8 mouse cellular contexts compared by ENCODE assay signal in genomic region chr14:73237848-73238321, GRCm38 (mm10). TPM values are rescaled to one million over a fixed set of nuclear protein-coding genes. Genes with fewer than 3 reads are reported as not detected.
DNase-seq lines count a peak whose midpoint lies in the region; ATAC-seq lines count a peak whose summit lies in the region.

Lpar6 (plus strand) TSS chr14:73237895.

- intact Hi-C loops in heart, postnatal 14 days (cut with DNase I): loop anchor here (2.0 to 5.0 kb wide), 3 partner anchors 36 to 95 kb away; no protein-coding TSS in a partner anchor

- peak; percentile 73 for ATAC-seq in CD4-positive, CD25-positive, alpha-beta regulatory T cell, adult 4 months
- ATAC-seq in activated CD4-positive, CD25-positive, alpha-beta regulatory T cell, adult 4 months: peak; percentile 59
- peak; percentile 71 for ATAC-seq in megakaryocyte, adult 5-6 weeks (ENCODE audit: poor library complexity, severe bottlenecking)

- peak; percentile 83 for DNase-seq in fat pad, adult 2 months (ENCODE audit: extremely low read depth, low read depth, low spot score)
- DNase-seq in heart, postnatal 14 days: peak; percentile 56 to 68
- peak; percentile 79 for DNase-seq in kidney, postnatal 36 days
- DNase-seq in retina, postnatal 7 days (ENCODE audit: low read depth, low spot score): peak; percentile 27
- no peak for DNase-seq in cerebellum, adult 18-20 months

RNA-seq across cellular contexts. Expression of gene Lpar6, which starts in this region (rescaled TPM):
- polyA plus RNA-seq in CD4-positive, CD25-positive, alpha-beta regulatory T cell, adult 4 months (2017; shearing (Covaris generic)): 10 to 100 TPM; 40.4 to 41.5 TPM
- 10 to 100 TPM; 41.7 to 50.0 TPM for polyA plus RNA-seq in activated CD4-positive, CD25-positive, alpha-beta regulatory T cell, adult 4 months (2017; shearing (Covaris generic))
- total RNA-seq in heart, postnatal 14 days (2021): 1 to 10 TPM; 4.0 TPM
- total RNA-seq in megakaryocyte, adult 5-6 weeks (2015): 31.5 and 34.3 TPM in 2 replicates
- total RNA-seq in megakaryocyte, adult 5-6 weeks (2017): 28.0 and 29.7 TPM in 2 replicates

Comparison
In these comparisons a context has a peak if more than half of its experiments do, and no peak if none do; other contexts are left out.
1. RNA of gene Lpar6 (total RNA-seq): 28.0 to 34.3 TPM in megakaryocyte, adult 5-6 weeks; 4.0 TPM in heart, postnatal 14 days; every median in the first group is over 4 times any median in the second.
2. DNase-seq: peak in fat pad, adult 2 months (single experiment), heart, postnatal 14 days (2 of 2), kidney, postnatal 36 days (2 of 2) and retina, postnatal 7 days (single experiment); none in cerebellum, adult 18-20 months (0 of 2).
3. Peak in every context shown above with its lines, with median percentiles within 50 percentile points of each other: ATAC-seq.